Mouse (Mus musculus) ES-Bruce4 (cell line): ENCODE data around the gene Sf3a3.

ENCODE experiments used
- CTCF ChIP-seq: IDR thresholded peaks from one replicate; pipeline ENCODE4 v1.8.1; 2011; ENCODE audit warnings: low read depth, low read length
- POLR2A ChIP-seq: IDR thresholded peaks from one replicate; pipeline ENCODE4 v1.8.1; 2011; ENCODE audit warnings: low read length; ENCODE audit not compliant: insufficient read depth

- TF ChIP-seq CTCF (no peak), POLR2A (no peak)
Measured at GRCm38 (mm10) chr4:124667476-124668033, 47.0 kb upstream of the Sf3a3 start.
